Mouse (Mus musculus): ENCODE data around the gene Pald1.

DNA sequence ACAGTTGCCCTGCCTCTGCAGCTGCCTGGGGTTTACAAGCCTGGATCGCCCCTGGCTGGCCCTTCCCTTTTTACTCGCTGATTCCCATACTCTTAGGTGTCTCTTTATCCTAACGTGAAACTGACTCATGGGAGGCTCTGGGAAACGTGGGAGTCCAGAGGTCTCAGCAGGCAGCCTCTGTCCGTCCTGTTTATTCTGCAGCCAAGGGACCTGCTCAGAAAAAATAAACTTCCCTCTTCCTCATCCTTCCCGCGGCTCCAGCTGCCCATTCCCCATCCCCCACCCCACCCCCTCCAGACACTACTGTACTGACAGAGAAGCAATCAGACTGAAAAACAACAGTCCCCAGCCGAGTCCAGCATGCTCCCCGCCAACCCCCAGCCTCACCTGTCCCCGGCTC, 37.0 kb downstream of the Pald1 start:
- TF ChIP-seq EP300 (IDR thresholded peaks at IDR 0.05; ENCODE audit: insufficient read depth, low read depth, low read length) (no peak), CTCF (IDR thresholded peaks at IDR 0.05) (no peak)
